Mouse (Mus musculus): ENCODE measurements around the gene Oxld1. TPM values are rescaled to one million over a fixed set of nuclear protein-coding genes. Genes with fewer than 3 reads are reported as not detected.

Oxld1 gene
- 19.8 and 26.8 TPM in 2 replicates for polyA plus RNA-seq (2012; rRNA removed)

GRCm38 (mm10) chr11:120457772-120458751 is at the start of gene Oxld1, which contains the start of gene Ccdc137:
Gene Oxld1 (minus strand): TSS chr11:120458068.
Gene Ccdc137 (plus strand): TSS chr11:120458115.
- peak; percentile 70 for DNase-seq (ENCODE audit: low spot score)

DNA sequence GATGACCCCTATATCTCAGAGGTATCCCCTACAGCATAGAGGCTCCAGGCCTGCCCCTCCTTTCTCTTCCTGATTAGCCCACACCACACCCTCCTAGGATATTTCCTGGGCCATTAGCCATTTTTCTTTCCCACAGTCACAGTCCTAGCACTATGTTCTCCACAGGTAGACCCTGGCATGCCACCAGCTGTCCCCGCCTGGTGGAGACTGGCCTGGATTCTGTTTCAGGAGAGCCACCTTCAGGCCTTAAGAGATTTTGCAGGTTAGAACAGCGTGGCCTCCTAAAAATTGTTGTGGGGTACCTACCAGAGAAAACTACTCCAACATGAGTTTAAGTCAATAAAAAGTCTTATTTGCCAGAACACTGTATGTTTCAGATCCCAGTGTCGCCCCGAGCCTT is 49.0 kb upstream of the Oxld1 start:
- no peak for DNase-seq (ENCODE audit: low spot score)

- no peak for DNase-seq (ENCODE audit: low spot score)
Measured at GRCm38 (mm10) chr11:120505661-120506060, 47.8 kb upstream of the Oxld1 start.

GRCm38 (mm10) chr11:120501701-120502100 is 43.8 kb upstream of the Oxld1 start:
- no peak for DNase-seq (ENCODE audit: low spot score)

GRCm38 (mm10) chr11:120501018-120501417 is 43.1 kb upstream of the Oxld1 start:
- no peak for DNase-seq (ENCODE audit: low spot score)

DNA sequence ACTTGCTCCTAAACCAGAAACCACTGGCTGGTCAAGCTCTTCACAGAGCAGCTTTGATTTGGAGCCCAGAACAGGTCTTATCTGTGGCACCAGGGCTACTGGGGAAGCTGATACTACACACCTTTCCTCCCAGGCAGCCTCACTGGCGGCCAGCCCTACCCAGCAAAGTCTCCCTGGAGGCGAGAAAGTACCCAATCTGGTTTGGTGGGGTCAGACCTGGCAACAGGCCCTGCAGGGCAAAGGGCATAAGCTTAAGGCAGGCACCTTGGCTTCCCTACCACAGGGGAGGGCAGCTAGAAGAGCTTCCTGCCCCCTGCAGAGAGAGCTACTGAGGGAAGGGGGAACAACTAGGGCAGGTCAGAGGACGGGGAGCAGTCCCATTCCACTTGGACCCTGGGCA is 42.5 kb upstream of the Oxld1 start:
- peak; percentile 67 for DNase-seq (ENCODE audit: low spot score)

GRCm38 (mm10) chr11:120499894-120500293 is 42.0 kb upstream of the Oxld1 start:
- no peak for DNase-seq (ENCODE audit: low spot score)

DNA sequence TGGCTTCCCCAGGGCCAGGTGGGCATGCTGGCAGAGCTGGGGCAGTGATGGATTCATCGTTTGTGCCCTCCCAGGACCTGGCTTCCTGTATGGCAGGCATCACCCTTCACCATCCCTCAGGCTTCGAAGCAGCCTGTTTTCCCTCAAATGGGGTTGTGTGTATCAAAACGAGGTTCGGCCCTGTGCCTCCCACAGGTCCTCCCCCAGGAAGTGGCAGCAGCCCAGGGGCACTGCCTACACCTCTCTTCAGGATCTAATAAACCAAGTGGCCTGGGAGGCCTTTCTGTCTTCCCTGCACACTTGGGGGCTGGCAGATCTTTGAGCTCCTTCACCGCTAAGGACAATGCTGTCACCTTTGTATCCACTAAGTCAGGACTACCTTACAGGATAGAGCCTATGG is 41.0 kb upstream of the Oxld1 start:
- no peak for DNase-seq (ENCODE audit: low spot score)

DNA sequence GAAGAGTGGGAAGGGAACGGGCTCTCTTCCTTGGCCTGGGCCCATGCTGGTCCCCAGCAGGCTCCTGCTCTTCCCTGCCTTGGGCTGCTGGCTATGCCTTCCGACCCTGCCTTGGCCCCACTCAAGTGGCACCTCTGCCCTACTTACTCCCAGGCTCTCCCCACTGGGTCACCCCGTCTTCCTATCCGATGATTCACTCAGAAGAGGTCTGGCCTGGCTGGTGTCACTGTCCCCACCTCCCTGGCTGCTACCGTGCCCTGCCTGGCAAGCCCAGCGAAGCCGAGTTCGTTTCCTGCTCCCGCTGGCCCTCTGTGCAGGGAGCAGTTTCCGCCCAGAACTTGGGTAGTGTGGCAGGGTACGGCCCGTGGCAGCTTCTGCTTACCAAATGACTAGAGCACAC is 40.4 kb upstream of the Oxld1 start:
- DNase-seq (ENCODE audit: low spot score), result no peak

DNA sequence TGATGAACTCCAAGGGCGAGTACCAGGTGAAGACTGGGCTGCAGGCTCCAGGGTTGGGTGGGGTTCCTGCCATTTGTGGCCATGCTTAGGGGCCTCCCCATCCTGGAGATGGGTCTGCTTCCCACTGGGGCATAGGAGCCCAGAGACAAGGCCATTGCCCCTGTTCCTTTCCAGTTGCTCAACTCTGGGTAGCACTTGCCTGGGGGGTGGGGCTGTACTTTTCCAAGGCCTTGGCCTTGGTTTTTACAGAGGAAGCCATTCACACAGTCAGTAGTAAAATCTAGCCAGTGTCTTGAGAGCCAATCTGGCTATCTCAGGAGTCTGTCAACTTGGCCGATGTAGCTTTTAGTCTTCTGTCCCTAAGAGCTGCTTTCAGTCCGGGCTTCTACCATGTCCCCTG is 39.6 kb upstream of the Oxld1 start:
- DNase-seq (ENCODE audit: low spot score), result no peak

GRCm38 (mm10) chr11:120493911-120494310 is 36.0 kb upstream of the Oxld1 start:
- no peak for DNase-seq (ENCODE audit: low spot score)

GRCm38 (mm10) chr11:120493351-120493750 is 35.5 kb upstream of the Oxld1 start:
- no peak for DNase-seq (ENCODE audit: low spot score)

DNA sequence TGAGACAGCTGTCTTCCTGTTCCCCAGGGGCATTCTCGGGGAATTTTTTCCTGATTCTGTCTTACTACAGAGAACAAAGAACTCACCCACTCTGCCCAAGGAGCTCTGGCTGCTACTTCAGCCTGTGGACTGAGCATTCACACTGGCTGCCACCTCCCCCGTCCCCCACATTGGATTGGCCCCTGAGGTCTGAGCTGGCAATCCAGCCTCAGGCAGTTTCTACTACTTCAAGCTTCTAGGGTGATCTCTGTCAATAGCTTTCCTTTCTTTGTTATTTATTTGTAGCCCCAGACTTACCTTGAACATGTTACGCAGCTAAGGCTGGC is 35.0 kb upstream of the Oxld1 start:
- no peak for DNase-seq (ENCODE audit: low spot score)

DNA sequence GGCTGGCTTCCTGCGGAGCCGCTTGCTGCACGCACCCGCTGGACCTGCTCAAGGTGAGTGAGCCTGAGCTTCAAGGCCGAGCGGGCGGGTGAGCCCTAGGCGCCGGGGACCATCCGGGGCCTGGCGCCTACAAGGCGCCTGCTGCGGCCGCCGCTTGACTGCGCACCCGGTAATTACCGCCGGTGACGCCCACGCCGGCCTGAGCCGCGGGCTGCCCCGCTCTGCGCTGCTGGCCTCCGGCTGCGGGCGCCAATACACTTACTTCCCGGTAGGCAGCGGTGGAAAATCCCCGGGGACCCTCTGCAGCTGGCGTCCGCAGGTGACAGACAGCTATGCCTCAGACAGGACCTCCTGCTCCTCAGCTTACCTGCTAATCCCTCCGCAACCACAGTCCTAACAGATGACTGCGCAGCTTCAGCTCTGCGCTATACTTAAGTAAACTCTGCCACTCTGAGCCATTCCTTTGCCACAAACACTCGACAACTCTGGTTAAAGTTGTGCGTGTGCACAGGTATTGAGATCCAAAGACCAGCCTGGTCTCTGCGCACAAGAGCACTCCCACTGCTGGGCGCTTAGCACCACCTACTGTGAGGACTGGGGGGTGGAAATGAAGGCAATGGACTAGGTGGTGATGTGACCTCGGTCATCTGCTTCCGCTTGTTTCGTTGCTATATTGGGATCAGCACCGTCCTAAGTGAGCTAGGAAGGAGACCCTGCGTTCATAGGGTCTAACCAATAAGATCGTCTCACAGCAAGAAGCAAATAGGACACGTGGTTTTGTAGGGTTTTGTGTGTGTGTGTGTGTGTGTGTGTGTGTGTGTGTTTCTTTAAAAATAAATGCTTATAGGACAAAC is 34.4 kb upstream of the Oxld1 start:
- no peak for DNase-seq (ENCODE audit: low spot score)

DNA sequence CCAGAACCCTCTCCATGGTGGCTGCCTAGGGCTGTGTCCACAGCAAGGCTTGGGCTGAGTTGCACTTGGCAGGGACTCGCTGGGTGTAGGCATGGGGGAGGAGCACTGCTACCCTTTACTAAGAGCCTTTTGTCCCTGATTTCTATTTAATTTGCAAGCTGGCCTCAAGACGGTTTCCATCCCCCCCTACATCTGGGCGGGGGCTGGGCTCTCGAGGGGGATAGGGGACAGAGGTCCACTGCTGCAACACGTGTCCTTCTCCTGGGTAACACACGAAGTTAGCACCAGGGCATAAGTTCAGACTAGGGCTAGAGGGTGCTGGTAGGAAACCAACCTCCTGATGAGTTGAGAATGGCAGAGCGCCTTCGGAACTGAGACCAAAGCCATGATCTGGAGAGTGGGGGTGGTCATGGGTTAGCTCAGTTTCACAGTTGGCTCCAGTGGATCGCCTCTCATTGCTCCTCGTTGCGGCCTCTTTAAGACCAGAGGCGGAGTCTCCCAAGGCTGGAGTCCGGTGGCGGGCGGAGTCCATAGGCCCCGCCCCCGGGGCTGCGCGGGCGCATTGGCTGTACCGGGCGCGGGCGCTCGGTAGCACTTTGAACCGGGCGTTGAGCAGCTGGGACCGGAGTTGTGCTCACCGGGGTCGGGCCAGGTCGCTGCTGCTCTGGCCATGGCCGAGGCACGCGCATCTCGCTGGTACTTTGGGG is 33.6 kb upstream of the Oxld1 start, which contains the start of gene Slc25a10:
Gene Slc25a10 (plus strand): TSS at position 524 of the 707 bp plus-strand sequence.
- peak; percentile 84 for DNase-seq (ENCODE audit: low spot score)

GRCm38 (mm10) chr11:120490291-120491046 is 32.6 kb upstream of the Oxld1 start:
- DNase-seq (ENCODE audit: low spot score), result no peak

- no peak for DNase-seq (ENCODE audit: low spot score)
Measured at GRCm38 (mm10) chr11:120489054-120489761, 31.3 kb upstream of the Oxld1 start.

DNA sequence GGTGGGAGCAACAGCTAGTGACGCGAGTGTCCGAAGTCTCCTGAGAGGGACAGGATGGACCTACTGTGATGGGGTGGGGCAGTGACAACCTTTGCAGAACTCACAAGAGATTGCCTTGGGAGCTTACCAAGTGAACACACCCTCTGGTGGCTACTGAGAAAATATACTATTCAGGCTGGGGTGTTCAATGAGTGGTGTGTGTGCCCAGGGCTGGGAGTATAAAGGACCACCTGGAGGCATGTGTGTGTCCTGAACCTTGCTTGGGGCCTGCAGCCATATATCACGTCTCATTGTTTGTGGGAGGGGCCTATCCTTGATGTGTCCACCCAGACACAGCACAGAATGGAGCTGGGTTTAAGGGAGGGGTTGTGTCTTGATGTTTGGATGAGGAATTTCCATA is 30.6 kb upstream of the Oxld1 start:
- DNase-seq (ENCODE audit: low spot score), result no peak

DNA sequence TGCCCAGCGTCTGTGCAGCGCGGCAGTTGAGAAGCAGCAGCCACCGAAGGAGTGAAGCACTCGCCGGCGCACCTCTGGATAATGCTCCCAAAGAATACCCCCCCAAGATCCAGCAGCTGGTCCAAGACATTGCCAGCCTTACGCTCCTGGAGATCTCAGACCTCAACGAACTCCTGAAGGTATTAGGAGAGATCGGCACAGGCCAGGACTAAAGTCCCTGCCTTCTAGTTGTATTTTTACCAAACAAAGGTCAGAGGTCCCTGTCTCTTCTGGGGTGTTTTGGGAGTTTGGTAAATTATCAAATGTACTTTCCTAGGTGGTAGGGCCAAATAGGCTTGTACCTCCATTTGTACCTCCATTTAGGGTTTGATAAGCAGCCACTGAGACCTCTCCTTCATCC is 27.4 kb upstream of the Oxld1 start:
- no peak for DNase-seq (ENCODE audit: low spot score)

DNA sequence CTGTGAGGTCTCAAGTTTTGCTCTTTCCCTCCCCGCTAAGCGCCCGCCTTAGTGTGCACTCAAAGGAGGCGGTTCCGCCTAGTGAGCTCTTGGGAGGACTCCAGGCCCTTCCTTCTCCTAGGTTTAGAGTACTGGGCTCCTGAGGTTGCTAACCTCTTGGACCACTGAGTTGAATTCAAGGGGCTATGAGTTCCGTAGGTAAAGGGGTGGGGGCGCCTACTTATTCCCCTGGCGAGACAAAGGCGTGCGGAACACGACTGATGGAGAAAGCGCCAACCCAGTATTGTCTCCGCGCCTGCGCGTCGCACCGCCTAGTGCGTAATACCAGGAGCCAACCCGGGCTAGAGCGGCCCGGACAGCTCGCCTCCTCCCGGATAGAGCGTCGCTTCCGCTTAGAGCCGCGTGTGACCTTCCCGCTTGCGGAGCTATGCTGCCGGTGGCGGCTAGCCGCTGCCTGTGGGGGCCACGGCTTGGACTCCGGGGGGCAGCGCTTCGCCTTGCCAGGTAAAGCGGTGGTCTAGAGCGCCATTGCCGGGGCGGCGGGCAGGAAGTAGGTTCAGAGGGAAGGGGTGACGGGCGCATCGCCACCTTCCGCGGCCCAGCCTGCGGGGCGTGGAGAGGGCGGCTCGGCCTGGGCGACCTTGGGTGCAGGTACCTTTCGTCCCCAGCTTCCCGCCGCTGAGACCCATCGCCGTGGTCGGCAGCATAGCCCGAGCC is 26.6 kb upstream of the Oxld1 start, which contains the start of gene Mrpl12:
Gene Mrpl12 (plus strand): TSS at position 349 of the 717 bp plus-strand sequence.
- peak; percentile 78 for DNase-seq (ENCODE audit: low spot score)

Data from urinary bladder, adult 2 months (tissue).